25 mouse cellular contexts compared by ENCODE assay signal in the genomic region with DNA sequence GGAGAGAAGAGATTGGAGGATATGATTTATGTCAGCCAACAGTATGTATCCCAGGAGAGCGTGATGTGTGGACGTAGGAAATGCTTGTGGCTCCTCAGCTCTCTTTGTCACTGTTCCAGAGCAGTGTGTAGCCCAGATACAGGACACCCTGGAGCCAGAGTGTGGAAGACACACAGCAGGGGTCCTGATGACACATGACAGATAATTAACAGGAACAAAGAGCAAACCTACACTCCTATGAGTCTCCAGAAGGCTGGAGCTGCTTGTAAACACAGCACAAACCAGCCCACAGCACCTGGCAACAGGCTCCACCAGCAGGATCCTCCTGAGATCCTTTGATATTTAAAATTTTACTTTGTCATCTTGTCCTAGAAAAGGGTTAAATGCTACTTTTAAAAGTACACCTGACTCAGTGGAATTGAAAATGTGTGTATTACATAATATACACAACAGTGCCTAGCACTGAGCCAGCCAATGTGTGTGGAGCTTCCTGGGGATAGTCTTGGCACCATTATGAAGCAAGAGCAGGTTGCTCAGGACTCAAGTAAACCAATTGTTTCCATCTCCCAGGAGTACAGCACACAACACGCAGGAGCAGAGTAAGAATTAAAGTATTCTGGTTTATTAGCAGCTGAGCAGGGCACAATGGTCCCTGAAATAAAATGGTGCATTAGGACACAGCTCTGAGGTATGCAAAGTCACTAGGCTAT.
DNase-seq lines count a peak whose midpoint lies in the region; ATAC-seq and TF ChIP-seq lines count a peak whose summit lies in the region.
"Had no signal": no experiment of that assay in that cellular context is flagged by ENCODE, and none has a peak within 500 bp of the region (broad histone marks: within the 10 kb centered on the region; RNA-seq: fewer than 3 reads in every experiment).

No protein-coding gene starts in this region.

- no peak overlapping the region for H3K4me3 ChIP-seq in left cerebral cortex, adult 2 months
- H3K4me3 ChIP-seq: embryonic facial prominence, embryonic 10.5 days; limb, embryonic 13.5 days; liver, embryonic 13.5 days; megakaryocyte, embryonic 14.5 days; neural tube, embryonic 12.5 days had no signal

- ATAC-seq in cerebellum, adult (ENCODE audit: insufficient number of reproducible peaks, low FRiP score, low TSS enrichment) = peak; percentile 58; the same call in 1 of the 2 replicates
- ATAC-seq: activated CD4-positive, CD25-positive, alpha-beta regulatory T cell, adult 4 months; forebrain, embryonic 16.5 days; hindbrain, embryonic 16.5 days; intestine, embryonic 16.5 days had no signal

- no peak for TF ChIP-seq CTCF in left cerebral cortex, adult 2 months (IDR thresholded peaks at IDR 0.05)

- no peak overlapping the region for H3K27ac ChIP-seq in left cerebral cortex, adult 2 months
- H3K27ac ChIP-seq: embryonic facial prominence, embryonic 10.5 days; limb, embryonic 13.5 days; liver, embryonic 13.5 days; neural tube, embryonic 12.5 days had no signal

- DNase-seq in cerebellum, postnatal 4 days (ENCODE audit: low spot score in 2 of 2) = no peak
- peak; percentile 57 for DNase-seq in cerebellum, adult 11 months
- DNase-seq in cerebellum, adult 9-11 months = peak; percentile 82
- peak; percentile 49 for DNase-seq in retina, postnatal 1 day
- DNase-seq in lung, postnatal 14 days = no peak
- DNase-seq in adrenal gland, adult (ENCODE audit: inconsistent age in 2 of 2, low spot score in 1 of 2) = no peak
- no peak for DNase-seq in left cerebral cortex, adult 2 months (ENCODE audit: extremely low spot score in 1 of 2, low spot score in 2 of 2)
- DNase-seq: adrenal gland, postnatal 14 days; gastrocnemius, postnatal 14 days; heart, adult 11 months; kidney, postnatal 25 days; liver, embryonic 13.5 days; lung, adult 2 months; midbrain, embryonic 14.5 days; right cerebral cortex, postnatal 4 days; thymus, postnatal 25 days had no signal

- intact Hi-C loops in left cerebral cortex, adult 2 months (cut with DNase I) = no loop called here

Comparison
In these comparisons a context has a peak if more than half of its experiments do, and no peak if none do; other contexts are left out.
1. DNase-seq: peak in cerebellum, adult 11 months (single experiment), cerebellum, adult 9-11 months (single experiment) and retina, postnatal 1 day (single experiment); none in cerebellum, postnatal 4 days (0 of 2), lung, postnatal 14 days (single experiment), adrenal gland, adult (0 of 2) and left cerebral cortex, adult 2 months (0 of 2).